Mouse (Mus musculus) cerebellum, adult 18-20 months (tissue): ENCODE results near the gene Gm1553.

Experiments used
- DNase-seq, 2 experiments: peaks; one replicate each; pipeline ENCODE4 v3.0.0; 2021

Gene Gm1553

DNA sequence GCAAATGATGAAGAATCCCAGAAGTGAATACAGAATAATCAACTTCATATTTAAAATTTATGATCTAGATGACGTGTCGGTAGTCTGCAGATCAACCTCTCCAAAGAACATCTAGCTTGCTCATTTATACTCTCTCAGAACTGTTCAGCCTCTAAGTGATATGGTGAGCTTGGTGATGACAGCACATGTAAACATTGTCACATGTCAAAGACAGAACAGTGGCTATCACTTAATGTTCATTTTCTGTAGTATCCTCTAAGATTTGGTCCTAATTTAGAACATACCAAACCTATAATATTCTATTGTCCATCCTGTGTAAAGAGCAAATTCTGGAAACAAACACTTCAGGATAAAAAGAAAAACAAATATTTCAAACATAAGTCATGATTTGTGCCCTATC, at the start of gene Gm1553:
TSS of gene Gm1553 (minus strand) at position 101 of the 400 bp plus-strand sequence.
- no peak for DNase-seq
